Mouse (Mus musculus) heart, embryonic 11.5 days (tissue): Measurements from ENCODE around the gene Auh. TPM values are rescaled to one million over a fixed set of nuclear protein-coding genes. Genes with fewer than 3 reads are reported as not detected.

Experiments used
- ATAC-seq: fragments of 200-750 bp; cut with Nextera tagmentation; replicated peaks from 2 replicates; pipeline ENCODE4 v1.8.0; 2017; ENCODE audit warnings: moderate library complexity; ENCODE audit not compliant: insufficient number of reproducible peaks, low FRiP score, low TSS enrichment
- H3K27ac ChIP-seq: fragments of 300-500 bp; sonication (generic); 2 replicates; pipeline ENCODE4 v1.5.1; 2014; ENCODE audit warnings: mild to moderate bottlenecking, low read depth, low read length
- H3K27me3 ChIP-seq: fragments of 300-500 bp; sonication (generic); 2 replicates; pipeline ENCODE4 v1.6.1; 2014; ENCODE audit warnings: mild to moderate bottlenecking, low read length, mixed read lengths; ENCODE audit not compliant: control insufficient read depth, insufficient read depth
- H3K36me3 ChIP-seq: fragments of 300-500 bp; sonication (generic); 2 replicates; pipeline ENCODE4 v1.6.1; 2014; ENCODE audit warnings: mild to moderate bottlenecking, low read length, moderate library complexity, mixed read lengths; ENCODE audit not compliant: control insufficient read depth, insufficient read depth
- H3K4me1 ChIP-seq: fragments of 300-500 bp; sonication (generic); 2 replicates; pipeline ENCODE4 v1.6.1; 2014; ENCODE audit warnings: low read length; ENCODE audit not compliant: control insufficient read depth, insufficient read depth
- H3K4me2 ChIP-seq: fragments of 300-500 bp; sonication (generic); 2 replicates; pipeline ENCODE4 v1.6.1; 2014; ENCODE audit warnings: mild to moderate bottlenecking, moderate library complexity
- H3K4me3 ChIP-seq: fragments of 300-500 bp; sonication (generic); 2 replicates; pipeline ENCODE4 v1.5.1; 2014; ENCODE audit warnings: low read depth, low read length
- H3K9ac ChIP-seq: fragments of 300-500 bp; sonication (generic); 2 replicates; pipeline ENCODE4 v1.6.1; 2014; ENCODE audit warnings: mild to moderate bottlenecking, low read depth, low read length, moderate library complexity
- H3K9me3 ChIP-seq: fragments of 300-500 bp; sonication (generic); replicated peaks from 2 replicates; pipeline ENCODE4 v1.6.1; 2016; ENCODE audit warnings: low read length; ENCODE audit not compliant: control insufficient read depth
- WGBS: fragments of 180-500 bp; shearing (Covaris S2); extraction: QIAGEN DNeasy Blood & Tissue Kit; methylation state at CpG from one replicate; pipeline ENCODE4 v1.1.7; 2014; ENCODE audit not compliant: insufficient replicate concordance; 5-methylcytosine and 5-hydroxymethylcytosine counted together
- polyA plus RNA-seq: library from polyadenylated mRNA; unstranded; fragments of >200 nt; fragmentation: Nextera tagmentation; extraction: Ambion mirVana; gene quantifications from 2 replicates; pipeline ENCODE4 v1.2.1, GENCODE M21; 2014

Auh gene
- polyA plus RNA-seq, 1 experiment from 2014 or later: 47.7 TPM

- Histone ChIP-seq H3K4me3 (no peak overlapping the region), H3K9me3 (no peaks in the 10 kb centered on the region), H3K27ac (no peak overlapping the region), H3K9ac (no peak overlapping the region), H3K4me1 (peaks cover 21% of the 10 kb centered on the region), H3K36me3 (0 out of 2 replicates have a peak, but pooled peaks cover 1% of the 10 kb centered on the region), H3K27me3 (no peaks in the 10 kb centered on the region), H3K4me2 (no peak overlapping the region)
- ATAC-seq: no peak
- 81% methylated on average over 8 of the region's 8 CpGs for WGBS
These were observed 96.9 kb downstream of the Auh start for GRCm38 (mm10) chr13:52832481-52833170.

- WGBS: 45% methylated on average over 13 of the region's 13 CpGs
- Histone ChIP-seq H3K4me1 (peaks cover 21% of the 10 kb centered on the region), H3K36me3 (no peaks in the 10 kb centered on the region), H3K4me2 (no peak overlapping the region), H3K9me3 (no peaks in the 10 kb centered on the region), H3K4me3 (no peak overlapping the region), H3K27me3 (no peaks in the 10 kb centered on the region), H3K27ac (0 out of 2 replicates have a peak overlapping the region, but pooled peaks have one; percentile 29), H3K9ac (no peak overlapping the region)
- ATAC-seq: peak; percentile 89
These were observed 98.3 kb downstream of the Auh start for GRCm38 (mm10) chr13:52831037-52831757.

- 0 out of 2 replicates have a peak overlapping the region, but pooled peaks have one; percentile 2 for H3K27ac ChIP-seq
- ATAC-seq: no peak
These were observed 100.4 kb downstream of the Auh start for GRCm38 (mm10) chr13:52828946-52829523.

GRCm38 (mm10) chr13:52828217-52828616 is 101.3 kb downstream of the Auh start:
- Histone ChIP-seq H3K27ac (no peak overlapping the region), H3K9me3 (no peaks in the 10 kb centered on the region), H3K9ac (no peak overlapping the region), H3K4me1 (peaks cover 25% of the 10 kb centered on the region), H3K36me3 (no peaks in the 10 kb centered on the region), H3K4me2 (no peak overlapping the region), H3K4me3 (no peak overlapping the region), H3K27me3 (no peaks in the 10 kb centered on the region)
- ATAC-seq: no peak
- 37% methylated on average over 2 of the region's 2 CpGs for WGBS

More at GRCm38 (mm10) chr13:52828946-52829523, 100.4 kb downstream of the Auh start:
- no peak overlapping the region for H3K4me3 ChIP-seq
- H3K9ac ChIP-seq: no peak overlapping the region
- H3K27me3 ChIP-seq: no peaks in the 10 kb centered on the region
- no peaks in the 10 kb centered on the region for H3K9me3 ChIP-seq
- 62% methylated on average over 12 of the region's 12 CpGs for WGBS
- no peaks in the 10 kb centered on the region for H3K36me3 ChIP-seq
- peaks cover 25% of the 10 kb centered on the region for H3K4me1 ChIP-seq
- no peak overlapping the region for H3K4me2 ChIP-seq

GRCm38 (mm10) chr13:52826666-52827065 is 102.8 kb downstream of the Auh start:
- ATAC-seq: no peak
- H3K9me3 ChIP-seq: no peaks in the 10 kb centered on the region

GRCm38 (mm10) chr13:52824754-52825153 is 104.7 kb downstream of the Auh start:
- H3K4me3 ChIP-seq: no peak overlapping the region
- peaks cover 29% of the 10 kb centered on the region for H3K4me1 ChIP-seq
- ATAC-seq: no peak
- no peak overlapping the region for H3K27ac ChIP-seq
- no peak overlapping the region for H3K9ac ChIP-seq
- 62% methylated on average over 9 of the region's 9 CpGs for WGBS
- no peak overlapping the region for H3K4me2 ChIP-seq
- no peaks in the 10 kb centered on the region for H3K36me3 ChIP-seq
- no peaks in the 10 kb centered on the region for H3K27me3 ChIP-seq
- no peaks in the 10 kb centered on the region for H3K9me3 ChIP-seq

More at GRCm38 (mm10) chr13:52826666-52827065, 102.8 kb downstream of the Auh start:
- no peak overlapping the region for H3K4me3 ChIP-seq
- H3K9ac ChIP-seq: no peak overlapping the region
- no peaks in the 10 kb centered on the region for H3K27me3 ChIP-seq
- peaks cover 29% of the 10 kb centered on the region for H3K4me1 ChIP-seq
- no peak overlapping the region for H3K4me2 ChIP-seq
- no peaks in the 10 kb centered on the region for H3K36me3 ChIP-seq
- no peak overlapping the region for H3K27ac ChIP-seq

- WGBS: 47% methylated on average over 22 of the region's 23 CpGs
- H3K9me3 ChIP-seq: no peaks in the 10 kb centered on the region
- H3K36me3 ChIP-seq: no peaks in the 10 kb centered on the region
- H3K4me2 ChIP-seq: no peak overlapping the region; the same call in 1 of the 2 replicates
- H3K27ac ChIP-seq: no peak overlapping the region
- peaks cover 47% of the 10 kb centered on the region for H3K4me1 ChIP-seq
- H3K9ac ChIP-seq: no peak overlapping the region
- H3K27me3 ChIP-seq: no peaks in the 10 kb centered on the region
- no peak overlapping the region for H3K4me3 ChIP-seq
- ATAC-seq: no peak
These were observed 107.0 kb downstream of the Auh start for GRCm38 (mm10) chr13:52822165-52823149.

GRCm38 (mm10) chr13:52821571-52821970 is 107.9 kb downstream of the Auh start:
- Histone ChIP-seq H3K4me2 (no peak overlapping the region), H3K27ac (no peak overlapping the region), H3K4me3 (no peak overlapping the region), H3K9ac (no peak overlapping the region), H3K27me3 (no peaks in the 10 kb centered on the region), H3K4me1 (peaks cover 47% of the 10 kb centered on the region), H3K9me3 (no peaks in the 10 kb centered on the region), H3K36me3 (no peaks in the 10 kb centered on the region)
- 42% methylated on average over 9 of the region's 9 CpGs for WGBS
- ATAC-seq: peak; percentile 32; the same call in 1 of the 2 replicates
